Mouse (Mus musculus): ENCODE data around the gene Pidd1.

DNA sequence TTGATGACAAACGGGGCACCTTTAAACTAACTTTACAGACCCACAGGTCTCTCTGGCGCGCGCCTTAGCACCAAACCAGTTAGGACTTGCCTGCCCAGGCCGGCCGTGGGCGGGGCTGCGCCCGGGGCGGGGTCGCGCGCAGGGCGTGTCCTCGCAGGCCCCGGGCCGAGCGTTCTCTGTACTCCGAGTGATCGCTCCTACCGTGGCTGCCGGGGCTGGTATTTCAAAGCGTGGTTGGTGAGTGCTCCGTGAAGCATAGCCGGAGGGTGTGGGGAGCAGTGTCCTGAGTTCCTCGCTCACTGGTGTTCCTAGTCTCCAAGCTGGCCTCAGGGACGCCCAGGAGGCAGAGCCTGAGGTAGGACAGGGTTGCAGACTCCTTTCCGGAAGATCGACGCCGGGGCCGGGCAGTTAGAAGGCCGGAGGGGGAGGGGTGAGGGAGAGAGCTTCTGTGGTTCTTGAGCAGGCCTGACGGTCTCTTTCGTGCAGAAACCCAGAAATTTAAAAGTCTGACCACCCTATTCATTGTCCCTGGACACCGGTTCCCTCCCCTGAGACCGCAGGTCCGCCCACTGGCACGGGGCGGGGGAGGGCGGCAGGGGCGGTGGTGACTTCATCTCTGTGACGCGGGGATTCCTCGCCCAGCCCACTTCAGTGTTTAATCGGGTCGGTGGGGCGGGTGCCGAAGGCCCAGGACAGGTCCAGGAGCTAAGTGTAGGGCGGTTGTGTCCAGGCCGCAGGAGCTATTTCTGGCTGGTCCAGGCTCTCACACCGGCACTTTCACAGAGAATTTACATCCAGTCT is 23.6 kb upstream of the Pidd1 start, which contains the start of gene Cd151:
- TF ChIP-seq CTCF (IDR thresholded peaks at IDR 0.05; ENCODE audit: borderline replicate concordance, insufficient read depth, low read length): no peak
- peak; percentile 87 for TF ChIP-seq POLR2A (IDR thresholded peaks at IDR 0.05; ENCODE audit: low read depth, low read length)
